Mouse (Mus musculus): ENCODE measurements around the gene Olfr44.

GRCm38 (mm10) chr9:39518595-39518994 is 24.8 kb upstream of the Olfr44 start:
- TF ChIP-seq CTCF (IDR thresholded peaks at IDR 0.05; ENCODE audit: extremely low read depth, insufficient read depth, insufficient read length, insufficient replicate concordance) (no peak), POLR2A (IDR thresholded peaks at IDR 0.05; ENCODE audit: low read depth, low read length) (no peak)

Data from spleen, adult 2 months (tissue).